Mouse (Mus musculus): Measurements from ENCODE around the gene Grip1.

GRCm38 (mm10) chr10:119463793-119464192 lies 10.2 kb downstream of the Grip1 start:
- no peak for TF ChIP-seq POLR2A (IDR thresholded peaks at IDR 0.05; ENCODE audit: insufficient read length, low read depth)
- no peak for TF ChIP-seq POLR2AphosphoS2 (IDR thresholded peaks at IDR 0.05; ENCODE audit: insufficient read length, low read depth)
- no peak for TF ChIP-seq CEBPB (IDR thresholded peaks at IDR 0.05; ENCODE audit: insufficient read depth, poor library complexity, severe bottlenecking)
- TF ChIP-seq MYOG (IDR thresholded peaks at IDR 0.05; ENCODE audit: control insufficient read depth in 1 of 3, insufficient read depth in 1 of 3, insufficient read length in 2 of 3, low read depth in 2 of 3): no peak
- no peak for TF ChIP-seq USF1 (IDR thresholded peaks at IDR 0.05; ENCODE audit: low read depth)

Measured in myocyte (in vitro differentiated cells).